Mouse (Mus musculus) frontal cortex, adult 2 months (tissue): ENCODE data around the gene Neu2. TPM values are rescaled to one million over a fixed set of nuclear protein-coding genes. Genes with fewer than 3 reads are reported as not detected.
"Not testable (repeated sequence)": the region's sequence is repeated elsewhere in the genome, so short reads cannot be mapped to it uniquely, and the experiment has no call there.

ENCODE experiments used
- DNase-seq, 2 experiments: peaks; one replicate each; pipeline ENCODE4 v3.0.0; 2022; ENCODE audit warnings: low spot score in 1 of 2; ENCODE audit errors: extremely low spot score in 1 of 2
- polyA plus RNA-seq: library from polyadenylated mRNA; depleted of rRNA; stranded (reverse); fragments of >200 nt; gene quantifications from 2 replicates; pipeline ENCODE4 v1.2.3, GENCODE M21; 2012; rRNA removed

The Neu2 gene
- 7.0 and 8.8 TPM in 2 replicates for polyA plus RNA-seq

GRCm38 (mm10) chr1:87509561-87510165 lies at the start of gene Neu2:
Gene Neu2, plus strand, starts transcription at chr1:87509889.
- no peak for DNase-seq

DNA sequence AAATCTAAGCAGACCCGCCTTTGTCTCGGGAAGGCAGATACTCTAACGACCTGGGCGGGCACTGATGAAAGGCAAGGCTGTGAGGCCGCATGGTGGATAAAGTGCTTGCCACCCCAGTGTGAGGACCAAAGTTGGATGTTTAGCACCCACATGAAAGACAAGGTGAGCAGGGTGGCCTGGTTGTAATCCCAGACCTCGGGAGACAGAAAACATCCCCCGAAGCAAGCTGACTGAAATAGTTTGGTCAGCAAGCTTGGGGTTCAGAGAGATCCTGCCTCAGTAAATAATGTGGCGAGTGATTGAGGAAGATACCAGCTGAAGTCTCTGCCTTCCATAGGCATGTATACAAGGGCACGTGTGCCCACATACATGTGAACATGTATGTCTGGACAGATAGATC lies 42.2 kb upstream of the Neu2 start:
- no peak for DNase-seq

DNA sequence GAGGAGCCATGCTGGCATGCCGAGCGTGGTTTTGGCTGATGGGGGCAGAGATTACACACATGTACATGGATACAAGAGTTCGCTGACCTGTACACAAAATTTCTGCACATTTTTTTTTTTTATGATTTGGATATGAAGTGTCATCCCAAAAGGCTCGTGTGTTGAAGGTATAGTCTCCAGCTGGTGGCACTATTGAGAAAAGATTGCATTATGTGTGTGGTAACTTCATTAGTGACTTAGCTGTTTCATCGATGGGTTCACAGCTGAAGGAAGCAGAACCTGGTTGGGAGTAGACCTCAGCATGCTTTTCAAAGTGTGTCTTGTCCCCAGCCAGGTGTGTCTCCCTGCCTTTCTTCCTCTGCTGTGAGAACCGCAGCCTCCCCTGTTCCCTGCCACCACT lies 41.4 kb upstream of the Neu2 start:
- DNase-seq = peak in 1 of 2 experiments; percentile 60

GRCm38 (mm10) chr1:87469971-87470370 lies 39.7 kb upstream of the Neu2 start, which contains the start of gene Snorc:
Gene Snorc, plus strand, starts transcription at chr1:87470271.
- not testable (repeated sequence) for DNase-seq

DNA sequence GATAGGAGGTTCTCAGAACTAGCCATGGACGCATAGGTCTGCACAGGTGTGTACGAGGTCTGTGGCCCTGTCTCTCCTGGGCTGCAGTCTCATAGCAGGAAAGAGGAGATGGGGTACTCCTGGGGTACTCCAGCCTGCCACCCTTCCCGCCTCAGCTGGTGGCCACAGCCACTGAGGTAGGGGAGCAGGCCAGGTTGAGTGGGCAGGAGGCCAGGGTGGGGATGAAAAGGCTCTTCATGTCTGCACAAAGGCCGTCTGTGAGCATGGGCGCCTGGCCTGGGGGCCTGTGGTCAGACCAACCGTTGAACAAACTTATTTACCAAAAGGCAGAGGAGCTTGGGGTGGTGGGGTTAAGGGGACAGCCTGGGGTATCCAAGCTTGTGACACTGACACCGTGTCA lies 37.8 kb upstream of the Neu2 start:
- no peak for DNase-seq

- no peak for DNase-seq
Observed at GRCm38 (mm10) chr1:87472576-87472975, 37.1 kb upstream of the Neu2 start.

GRCm38 (mm10) chr1:87475076-87475895 lies 34.4 kb upstream of the Neu2 start:
- peak; percentile 73 to 81 for DNase-seq

DNA sequence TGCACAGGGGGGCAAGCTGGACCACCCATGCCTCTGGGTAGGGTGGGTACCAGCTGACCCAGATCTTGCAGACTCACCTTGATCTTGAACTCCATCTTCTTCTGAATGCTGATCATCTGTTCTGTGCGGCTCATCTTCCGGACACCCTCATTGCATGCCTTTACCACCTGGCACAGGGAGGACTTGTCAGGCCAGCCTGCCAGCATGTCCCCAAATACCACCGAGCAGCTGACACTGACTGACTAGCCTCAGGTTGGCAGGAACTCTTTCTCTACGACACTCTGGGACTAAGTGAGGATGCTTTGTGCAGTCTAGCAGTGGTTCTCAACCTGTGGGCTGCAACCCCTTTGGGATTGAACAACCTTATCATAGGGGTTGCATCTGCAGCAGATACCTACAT lies 27.1 kb upstream of the Neu2 start:
- no peak for DNase-seq

DNA sequence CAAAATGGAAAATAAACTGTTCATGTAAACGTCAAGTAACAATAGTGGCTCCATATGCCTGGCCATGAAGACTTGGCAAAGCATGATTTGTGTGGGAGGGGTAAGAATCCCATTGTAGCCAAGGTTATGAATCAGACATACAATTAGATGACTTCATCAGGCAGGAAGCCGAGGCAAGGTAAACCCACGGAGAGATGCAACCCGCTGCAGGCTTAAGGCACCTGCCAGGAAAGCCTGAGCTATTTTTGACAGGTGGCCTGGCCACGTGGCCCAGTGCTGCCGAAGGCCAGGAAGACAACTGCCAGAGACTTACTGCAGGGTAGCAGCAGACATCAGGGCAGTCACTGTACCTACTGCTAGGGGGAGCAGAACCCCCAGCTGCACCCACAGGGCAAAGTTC lies 23.3 kb upstream of the Neu2 start:
- peak; percentile 70 to 88 for DNase-seq

GRCm38 (mm10) chr1:87492285-87492684 lies 17.4 kb upstream of the Neu2 start:
- no peak for DNase-seq

DNA sequence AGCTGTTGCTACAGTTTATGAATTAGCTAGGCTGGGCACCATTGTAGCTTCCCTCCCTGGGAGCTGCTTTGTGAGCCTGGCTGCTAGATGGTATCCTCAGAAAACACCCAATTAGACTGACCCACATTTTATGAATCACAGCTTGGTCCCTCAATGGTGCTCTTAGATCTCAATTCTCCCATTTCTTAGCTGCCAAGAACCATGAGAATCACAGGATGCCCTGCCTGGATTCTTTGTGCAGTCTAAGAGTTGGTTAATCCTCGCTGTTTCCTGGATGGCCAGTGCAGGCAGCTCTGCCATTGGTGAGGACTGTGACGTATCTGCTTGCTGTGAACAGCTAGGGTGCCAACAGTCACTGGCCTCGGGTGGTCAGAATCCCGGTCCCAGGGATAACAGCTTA lies 16.1 kb upstream of the Neu2 start:
- DNase-seq = peak in 1 of 2 experiments; percentile 49

DNA sequence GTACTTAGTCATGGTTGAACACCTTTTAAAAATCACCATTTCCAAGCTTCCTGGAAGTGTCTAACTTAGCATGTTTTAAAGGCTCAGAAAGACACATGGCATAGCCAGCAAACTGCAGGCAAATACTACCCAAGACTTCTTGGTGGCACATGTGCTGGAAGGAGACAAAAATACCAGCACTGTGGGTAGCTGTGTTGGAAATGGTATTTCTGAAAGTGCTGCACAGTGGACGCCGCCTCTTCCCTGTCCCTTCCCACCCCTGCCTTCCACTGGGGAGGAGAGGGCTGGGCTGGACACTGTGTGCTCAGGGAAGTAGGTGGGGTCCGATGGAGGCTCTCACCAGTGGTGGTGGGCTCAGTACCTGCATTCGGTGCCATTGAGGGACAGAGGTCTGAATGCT lies 4.2 kb upstream of the Neu2 start:
- no peak for DNase-seq

DNA sequence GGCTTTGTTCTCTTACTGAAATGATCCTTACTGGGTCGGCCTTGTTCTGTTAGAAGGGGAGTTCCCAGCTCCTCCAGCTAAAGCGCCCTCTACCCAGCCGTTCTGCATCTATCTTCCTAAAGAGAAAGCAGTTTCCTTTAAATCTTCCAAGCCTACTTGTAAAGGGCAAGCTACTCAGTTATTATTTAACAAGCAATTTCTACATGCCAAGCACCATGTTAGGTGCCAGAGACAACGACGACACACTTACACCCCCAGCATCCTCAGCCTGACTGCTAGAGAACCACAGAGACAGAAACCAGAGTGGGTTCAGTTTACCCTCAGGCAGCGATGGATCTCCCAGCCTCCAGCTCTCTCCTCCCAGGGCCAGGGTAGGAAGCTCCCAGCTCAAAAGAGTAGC lies 1.8 kb upstream of the Neu2 start:
- peak in 1 of 2 experiments; percentile 72 for DNase-seq

DNA sequence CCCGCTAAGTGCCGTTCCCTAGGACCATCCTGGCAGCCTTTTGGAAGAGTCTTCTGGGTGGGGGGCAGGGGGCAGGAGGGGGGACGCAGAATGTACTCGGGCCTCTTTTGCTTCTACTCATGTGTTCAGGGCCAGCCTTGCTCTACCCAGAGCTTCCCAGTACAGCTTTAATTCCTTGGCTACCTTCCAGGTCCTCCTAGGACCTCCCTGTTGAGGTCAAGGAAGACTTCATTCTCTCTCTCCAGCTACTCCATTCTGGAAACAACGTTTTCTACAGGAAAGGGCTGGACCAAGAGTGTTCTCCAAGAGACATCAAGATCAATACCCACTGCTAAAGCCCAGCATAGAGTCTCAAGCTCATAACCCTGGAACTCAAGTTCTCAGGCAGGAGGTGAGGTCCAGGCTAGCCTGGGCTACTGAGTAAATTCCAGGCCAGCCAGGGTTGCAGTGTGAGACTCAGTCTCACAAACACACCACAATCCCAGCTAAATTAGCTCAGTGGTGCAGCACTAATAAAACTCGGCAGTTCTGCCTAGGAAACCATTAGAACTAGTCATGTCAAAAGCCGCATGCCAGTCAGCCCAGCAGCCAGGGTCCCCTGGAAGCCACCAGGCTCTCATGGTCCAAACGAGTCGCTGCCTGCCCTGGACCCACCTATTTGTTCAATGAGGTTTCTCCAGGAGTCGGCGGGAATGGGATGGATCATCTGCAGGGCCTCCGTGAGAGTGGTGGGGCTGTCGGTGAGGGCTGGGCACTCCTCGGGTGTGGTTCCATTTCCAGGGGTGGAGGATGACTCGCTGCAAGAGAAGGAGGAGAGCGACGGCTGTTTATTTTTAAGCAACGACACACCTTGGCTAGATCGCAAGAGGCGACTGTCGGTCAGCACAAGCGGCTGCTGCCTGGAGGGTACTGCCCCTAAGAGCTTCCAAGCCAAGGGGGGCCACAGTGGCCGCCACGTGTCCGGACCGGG lies 813 bp upstream of the Neu2 start:
- DNase-seq = peak in 1 of 2 experiments; percentile 57

DNA sequence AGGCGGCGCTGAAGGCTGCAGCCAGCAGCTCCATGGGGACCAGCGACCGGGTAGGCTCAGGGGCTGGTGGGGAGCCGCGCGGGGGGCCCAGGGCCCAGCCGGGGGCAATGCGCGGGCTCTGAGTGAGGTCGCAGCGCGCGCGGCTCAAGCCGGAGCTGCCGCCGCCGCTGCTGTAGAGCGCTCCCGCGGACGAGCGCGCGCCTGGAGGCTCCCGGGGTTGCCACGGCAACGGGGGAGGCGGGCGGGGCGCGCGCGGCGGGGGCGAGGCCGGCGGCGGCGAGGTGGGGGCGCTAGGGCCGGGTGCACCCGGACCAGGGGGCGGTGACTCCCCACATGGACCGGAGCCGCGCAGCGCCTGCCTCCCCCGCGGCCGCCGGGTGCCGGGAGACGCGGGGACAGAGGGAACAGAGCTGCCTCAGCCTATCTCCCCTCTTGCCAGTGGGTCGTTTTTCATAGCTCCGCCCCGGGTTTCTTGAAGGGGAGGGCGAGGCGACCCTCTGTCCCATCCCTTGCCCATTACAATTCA lies 540 bp downstream of the Neu2 start:
- peak in 1 of 2 experiments; percentile 67 for DNase-seq

DNA sequence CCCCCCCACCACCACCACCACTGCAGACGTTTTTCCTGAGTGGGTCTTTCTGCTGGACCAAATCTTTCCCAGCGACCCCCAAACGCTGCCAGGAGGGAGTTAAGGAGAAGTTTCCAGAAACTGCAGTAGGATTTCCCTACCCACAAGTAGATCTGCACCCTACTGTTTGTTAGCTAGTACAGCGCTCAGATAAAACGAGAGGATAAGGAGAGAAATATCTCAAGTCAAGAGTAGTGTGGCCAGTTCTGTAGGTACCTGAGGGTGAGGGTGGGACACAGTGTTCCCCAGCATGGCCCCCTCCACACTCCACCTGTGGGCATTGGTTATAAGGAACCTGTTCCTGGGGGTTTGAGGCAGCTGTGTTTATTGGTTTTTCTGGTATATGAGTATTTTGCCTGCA lies 1.2 kb downstream of the Neu2 start:
- DNase-seq = no peak

GRCm38 (mm10) chr1:87520467-87520866 lies 10.8 kb downstream of the Neu2 start:
- no peak for DNase-seq

- no peak for DNase-seq
Observed at GRCm38 (mm10) chr1:87521523-87521922, 11.8 kb downstream of the Neu2 start.

DNA sequence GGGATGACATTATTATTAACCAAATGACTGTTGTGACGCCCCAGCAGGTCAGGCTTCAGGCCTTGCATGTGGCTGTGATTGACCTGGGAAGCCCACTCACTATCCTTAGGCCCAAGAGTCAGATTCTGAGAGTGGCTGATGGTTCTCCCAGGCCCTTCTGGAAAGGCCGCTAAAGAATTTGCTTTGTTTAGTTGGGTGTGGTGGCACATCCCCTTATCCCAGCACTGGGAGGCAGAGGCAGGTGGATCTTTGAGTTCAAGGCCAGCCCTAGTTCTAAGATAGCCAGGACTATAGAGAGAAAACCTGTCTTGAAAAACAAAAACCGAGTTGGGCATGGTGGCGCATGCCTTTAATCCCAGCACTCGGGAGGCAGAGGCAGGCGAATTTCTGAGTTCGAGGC lies 15.4 kb downstream of the Neu2 start:
- no peak for DNase-seq

DNA sequence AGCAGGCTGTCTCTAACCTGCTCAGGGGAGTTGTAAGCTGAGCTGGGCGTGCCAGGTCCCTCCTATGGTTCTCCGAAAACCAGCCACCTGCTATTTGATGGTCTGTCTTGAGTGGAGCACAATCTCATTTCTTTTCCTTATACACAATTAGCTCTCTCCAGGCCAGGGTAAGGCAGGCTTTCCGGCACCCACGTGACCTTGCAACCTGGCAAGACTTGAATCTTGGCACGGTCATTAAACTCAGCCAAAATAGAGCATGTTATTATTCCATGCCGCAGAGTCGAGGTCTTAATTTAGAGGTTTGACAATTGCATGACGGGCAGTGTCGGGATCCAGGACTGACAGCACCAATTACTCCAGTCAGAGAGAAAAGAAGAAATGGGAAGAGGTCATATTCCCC lies 17.5 kb downstream of the Neu2 start:
- no peak for DNase-seq

GRCm38 (mm10) chr1:87532346-87532745 lies 22.7 kb downstream of the Neu2 start:
- DNase-seq = no peak
